Mouse (Mus musculus): ENCODE measurements at regions not wholly inside any gene's neighbourhood (a gene's known extent, or its start where the extent isn't known, plus 50 kb on each side); places are given as distances from the start of the nearest gene placed in this dataset.

DNA sequence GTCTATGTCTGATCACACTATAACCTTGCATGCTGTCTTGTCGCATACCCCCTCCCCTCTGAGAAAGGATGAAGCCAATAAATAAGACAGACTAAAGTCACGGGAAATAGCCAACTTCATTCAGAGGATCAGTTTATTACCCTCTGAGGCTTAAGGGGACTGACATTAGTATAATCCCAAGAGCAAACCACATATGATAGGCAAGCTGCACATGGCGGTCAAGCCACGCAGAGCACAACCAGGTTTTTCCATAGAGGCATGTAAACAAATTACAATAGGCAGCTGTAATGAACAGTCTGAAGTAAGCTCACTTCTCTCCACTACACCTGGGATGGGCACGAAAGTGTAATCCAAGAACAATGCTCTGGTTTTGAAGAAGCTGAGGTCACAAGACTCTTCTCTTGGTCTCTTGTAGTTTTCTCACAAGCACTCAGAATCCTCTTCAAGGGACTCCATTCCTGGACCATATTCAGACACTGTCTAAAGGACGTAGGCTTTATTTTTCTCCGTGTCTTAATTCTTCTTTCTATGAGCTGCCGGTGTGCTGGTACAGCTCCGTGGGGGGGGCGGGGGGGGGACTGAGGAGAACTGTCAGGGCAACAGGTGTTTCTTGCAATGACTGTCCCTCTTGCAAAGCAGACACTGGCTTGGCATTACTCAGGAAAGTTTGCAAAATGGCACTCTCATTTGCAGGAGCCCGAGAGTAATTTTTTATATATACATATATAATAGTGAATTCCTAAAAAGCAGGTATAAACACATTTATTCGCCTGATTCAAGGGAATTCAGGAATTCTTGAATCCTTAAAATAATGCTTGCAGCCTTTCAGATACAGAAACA, 118.4 kb upstream of the Itga4 start:
- TF ChIP-seq CTCF (conservative IDR thresholded peaks at IDR 0.05 in 1 of 2, IDR thresholded peaks at IDR 0.05 in 1 of 2; ENCODE audit: low read depth in 2 of 2, low read length in 2 of 2) = no peak
- no peak for TF ChIP-seq KAT2A (IDR thresholded peaks at IDR 0.05; ENCODE audit: insufficient replicate concordance, low read length)
- peak; percentile 81 for TF ChIP-seq EP300 (IDR thresholded peaks at IDR 0.05; ENCODE audit: low read length)
- peak; percentile 26; the same call in 1 of the 2 replicates for TF ChIP-seq CHD1 (IDR thresholded peaks at IDR 0.05; ENCODE audit: low read depth, low read length)
- TF ChIP-seq POLR2A (IDR thresholded peaks at IDR 0.05; ENCODE audit: low read depth, low read length) = peak; percentile 49; the same call in 1 of the 2 replicates
- TF ChIP-seq SMC3 (IDR thresholded peaks at IDR 0.05; ENCODE audit: low read depth, low read length) = no peak
- TF ChIP-seq MAX (IDR thresholded peaks at IDR 0.05; ENCODE audit: low read length) = peak; percentile 83
- TF ChIP-seq ZC3H11A (IDR thresholded peaks at IDR 0.05; ENCODE audit: low read depth, low read length) = no peak
- peak; percentile 58 for TF ChIP-seq MAZ (IDR thresholded peaks at IDR 0.05; ENCODE audit: low read depth, low read length)
- TF ChIP-seq ZNF384 (IDR thresholded peaks at IDR 0.05; ENCODE audit: low read depth, low read length) = no peak; the same call in 1 of the 2 replicates
- TF ChIP-seq MYC (IDR thresholded peaks at IDR 0.05; ENCODE audit: low read depth, low read length) = peak; percentile 87
- peak; percentile 33; the same call in 1 of the 2 replicates for TF ChIP-seq MEF2A (IDR thresholded peaks at IDR 0.05; ENCODE audit: borderline replicate concordance, low read depth, low read length)
